Mouse (Mus musculus): ENCODE results near the gene Mcm3ap. TPM values are rescaled to one million over a fixed set of nuclear protein-coding genes. Genes with fewer than 3 reads are reported as not detected.

Gene Mcm3ap
- total and polyA plus RNA-seq, 3 experiments, result 26.4 to 47.8 (median 34.2) TPM

- H3K4me1 ChIP-seq (ENCODE audit: control insufficient read depth in 1 of 2, insufficient read depth in 2 of 2), result no peaks in the 10 kb centered on the region
- no peaks in the 10 kb centered on the region for H3K79me2 ChIP-seq (replicated peaks; ENCODE audit: control insufficient read depth, extremely low read depth, insufficient read depth, poor library complexity, severe bottlenecking)
- dilution Hi-C loops (cut with MboI; ENCODE audit: extremely low pct_ligation_motif_present, extremely low pct_unique_long_range_greater_than_20kb, low sequenced_read_pairs) (no loop called here), in situ Hi-C loops (cut with MboI; ENCODE audit: low pct_ligation_motif_present, low pct_unique_long_range_greater_than_20kb, low sequenced_read_pairs) (no loop called here)
- H3K27me3 ChIP-seq (replicated peaks), result no peaks in the 10 kb centered on the region
- no peak overlapping the region for H3K4me2 ChIP-seq (ENCODE audit: insufficient read depth, low read depth, poor library complexity, severe bottlenecking)
- no peaks in the 10 kb centered on the region for H3K9me3 ChIP-seq (replicated peaks; ENCODE audit: low read length)
- no peak for DNase-seq (ENCODE audit: extremely low read depth)
- H3K4me3 ChIP-seq (replicated peaks in 1 of 3; ENCODE audit: low read depth in 2 of 3, low read length in 2 of 3, poor library complexity in 1 of 3), result no peak overlapping the region
- no peak overlapping the region for H3K27ac ChIP-seq (ENCODE audit: insufficient read depth, low read depth)
- no peak overlapping the region for H3K9ac ChIP-seq (ENCODE audit: insufficient read depth, low read depth)
- TF ChIP-seq MAFK (IDR thresholded peaks at IDR 0.05; ENCODE audit: insufficient replicate concordance, low read length) (no peak), MAX (IDR thresholded peaks at IDR 0.05; ENCODE audit: low read length) (no peak), NRF1 (IDR thresholded peaks at IDR 0.05; ENCODE audit: low read depth, low read length) (no peak), MXI1 (IDR thresholded peaks at IDR 0.05; ENCODE audit: low read depth, low read length) (no peak), ZNF384 (IDR thresholded peaks at IDR 0.05; ENCODE audit: low read depth, low read length) (no peak), MYC (IDR thresholded peaks at IDR 0.05; ENCODE audit: low read depth, low read length) (no peak)
- peaks cover 70 to 90% of the 10 kb centered on the region in 2 experiments for H3K36me3 ChIP-seq (replicated peaks in 1 of 2; ENCODE audit: control insufficient read depth in 1 of 2, insufficient read depth in 1 of 2, low read length in 1 of 2)
Measured at GRCm38 (mm10) chr10:76504271-76504943, 35.7 kb downstream of the Mcm3ap start.

DNA sequence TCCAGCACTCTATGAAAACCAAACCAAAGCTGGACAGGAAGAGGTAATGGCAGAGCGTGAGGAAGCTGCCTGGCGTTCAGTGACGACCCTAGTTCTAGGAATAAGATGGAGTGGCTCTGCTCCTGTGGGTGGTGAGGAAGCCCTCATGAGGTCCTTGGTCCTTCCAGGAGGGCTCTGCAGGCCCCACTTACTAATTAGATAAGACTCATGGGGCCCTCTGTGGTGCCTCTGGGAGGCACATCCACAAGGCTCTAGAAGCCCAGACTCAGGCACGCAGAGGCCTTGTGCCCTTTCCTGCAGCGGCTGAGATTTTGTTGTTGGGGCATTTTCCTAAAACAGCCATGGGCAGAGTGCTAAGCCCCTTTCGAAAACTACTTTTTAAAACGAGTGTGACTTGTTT lies 37.1 kb downstream of the Mcm3ap start:
- Histone ChIP-seq H3K4me3 (replicated peaks in 1 of 3; ENCODE audit: low read depth in 2 of 3, low read length in 2 of 3, poor library complexity in 1 of 3) (no peak overlapping the region), H3K27ac (ENCODE audit: insufficient read depth, low read depth) (no peak overlapping the region), H3K9ac (ENCODE audit: insufficient read depth, low read depth) (no peak overlapping the region), H3K36me3 (replicated peaks in 1 of 2; ENCODE audit: control insufficient read depth in 1 of 2, insufficient read depth in 1 of 2, low read length in 1 of 2) (peaks cover 64 to 90% of the 10 kb centered on the region in 2 experiments), H3K27me3 (replicated peaks) (no peaks in the 10 kb centered on the region), H3K4me1 (ENCODE audit: control insufficient read depth in 1 of 2, insufficient read depth in 2 of 2) (no peaks in the 10 kb centered on the region), H3K9me3 (replicated peaks; ENCODE audit: low read length) (no peaks in the 10 kb centered on the region), H3K4me2 (ENCODE audit: insufficient read depth, low read depth, poor library complexity, severe bottlenecking) (no peak overlapping the region), H3K79me2 (replicated peaks; ENCODE audit: control insufficient read depth, extremely low read depth, insufficient read depth, poor library complexity, severe bottlenecking) (no peaks in the 10 kb centered on the region)
- dilution Hi-C loops (cut with MboI; ENCODE audit: extremely low pct_ligation_motif_present, extremely low pct_unique_long_range_greater_than_20kb, low sequenced_read_pairs), result no loop called here
- TF ChIP-seq MAZ (IDR thresholded peaks at IDR 0.05; ENCODE audit: low read depth, low read length) (no peak), ETS1 (conservative IDR thresholded peaks at IDR 0.05; ENCODE audit: low read depth, low read length) (no peak), MXI1 (IDR thresholded peaks at IDR 0.05; ENCODE audit: low read depth, low read length) (no peak), JUN (IDR thresholded peaks at IDR 0.05; ENCODE audit: insufficient read depth, low read depth, low read length) (no peak), EP300 (IDR thresholded peaks at IDR 0.05; ENCODE audit: low read length) (no peak), USF2 (conservative IDR thresholded peaks at IDR 0.05; ENCODE audit: low read depth, low read length) (no peak), BHLHE40 (IDR thresholded peaks at IDR 0.05; ENCODE audit: low read depth, low read length) (no peak), MEF2A (IDR thresholded peaks at IDR 0.05; ENCODE audit: borderline replicate concordance, low read depth, low read length) (no peak)
- in situ Hi-C loops (cut with MboI; ENCODE audit: low pct_ligation_motif_present, low pct_unique_long_range_greater_than_20kb, low sequenced_read_pairs), result no loop called here
- DNase-seq (ENCODE audit: extremely low read depth), result no peak
